Mouse (Mus musculus) T-helper 1 cell (primary cell): Measurements from ENCODE around the gene Itpr1.

Experiments used
- in situ Hi-C: fragments of 300-600 bp; cut with MboI, MseI; formaldehyde crosslinking; loops from one replicate; pipeline ENCODE4 v1.15.1; 2025; ENCODE audit warnings: high pct_unique_total_duplicates

Itpr1 gene

GRCm38 (mm10) chr6:108380209-108380608 lies 167.3 kb downstream of the Itpr1 start:
- in situ Hi-C loops: loop anchor here (10.0 to 25.0 kb wide), 2 partner anchors 275 to 1593 kb away; no protein-coding TSS in a partner anchor

GRCm38 (mm10) chr6:108390624-108391324 lies 177.9 kb downstream of the Itpr1 start:
- in situ Hi-C loops: loop anchor here (25.0 kb wide), 1 partner anchor 1603 kb away; no protein-coding TSS in a partner anchor

- in situ Hi-C loops: loop anchor here (25.0 kb wide), 1 partner anchor 1606 kb away; no protein-coding TSS in a partner anchor
Measured at GRCm38 (mm10) chr6:108393131-108393530, 180.2 kb downstream of the Itpr1 start.

- in situ Hi-C loops: loop anchor here (25.0 kb wide), 1 partner anchor 1611 kb away; no protein-coding TSS in a partner anchor
Measured at GRCm38 (mm10) chr6:108397956-108398355, 185.1 kb downstream of the Itpr1 start.

- in situ Hi-C loops: no loop called here
Measured at GRCm38 (mm10) chr6:108401412-108401955, 188.6 kb downstream of the Itpr1 start.

GRCm38 (mm10) chr6:108404736-108405135 lies 191.8 kb downstream of the Itpr1 start:
- in situ Hi-C loops: loop anchor here (5.0 kb wide), 1 partner anchor 302 kb away; no protein-coding TSS in a partner anchor

- in situ Hi-C loops: loop anchor here (5.0 kb wide), 1 partner anchor 306 kb away; no protein-coding TSS in a partner anchor
Measured at GRCm38 (mm10) chr6:108408053-108408452, 195.2 kb downstream of the Itpr1 start.

GRCm38 (mm10) chr6:108408726-108409125 lies 195.8 kb downstream of the Itpr1 start:
- in situ Hi-C loops: loop anchor here (5.0 kb wide), 1 partner anchor 306 kb away; no protein-coding TSS in a partner anchor

GRCm38 (mm10) chr6:108410771-108411170 lies 197.9 kb downstream of the Itpr1 start:
- in situ Hi-C loops: no loop called here

- in situ Hi-C loops: no loop called here
Measured at GRCm38 (mm10) chr6:108411201-108411600, 198.3 kb downstream of the Itpr1 start.

- in situ Hi-C loops: no loop called here
Measured at GRCm38 (mm10) chr6:108413006-108413405, 200.1 kb downstream of the Itpr1 start.

GRCm38 (mm10) chr6:108413593-108413992 lies 200.7 kb downstream of the Itpr1 start:
- in situ Hi-C loops: no loop called here

GRCm38 (mm10) chr6:108415847-108416246 lies 203.0 kb downstream of the Itpr1 start:
- in situ Hi-C loops: loop anchor here (5.0 kb wide), 1 partner anchor 316 kb away; no protein-coding TSS in a partner anchor

- in situ Hi-C loops: loop anchor here (5.0 kb wide), 1 partner anchor 315 kb away; no protein-coding TSS in a partner anchor
Measured at GRCm38 (mm10) chr6:108417508-108417907, 204.6 kb downstream of the Itpr1 start.

- in situ Hi-C loops: loop anchor here (5.0 kb wide), 1 partner anchor 314 kb away; no protein-coding TSS in a partner anchor
Measured at GRCm38 (mm10) chr6:108418218-108418617, 205.3 kb downstream of the Itpr1 start.

GRCm38 (mm10) chr6:108424749-108425584 lies 212.1 kb downstream of the Itpr1 start:
- in situ Hi-C loops: no loop called here

- in situ Hi-C loops: no loop called here
Measured at GRCm38 (mm10) chr6:108426789-108427188, 213.9 kb downstream of the Itpr1 start.

- in situ Hi-C loops: no loop called here
Measured at GRCm38 (mm10) chr6:108428383-108428782, 215.5 kb downstream of the Itpr1 start.

- in situ Hi-C loops: no loop called here
Measured at GRCm38 (mm10) chr6:108429950-108430349, 217.1 kb downstream of the Itpr1 start.

GRCm38 (mm10) chr6:108431193-108431592 lies 218.3 kb downstream of the Itpr1 start:
- in situ Hi-C loops: no loop called here

GRCm38 (mm10) chr6:108432836-108433235 lies 219.9 kb downstream of the Itpr1 start:
- in situ Hi-C loops: no loop called here

GRCm38 (mm10) chr6:108434816-108435215 lies 221.9 kb downstream of the Itpr1 start:
- in situ Hi-C loops: no loop called here
